Mouse (Mus musculus): ENCODE data around the gene Srsf2. TPM values are rescaled to one million over a fixed set of nuclear protein-coding genes. Genes with fewer than 3 reads are reported as not detected.

Srsf2 gene
- polyA plus RNA-seq, 1 experiment from 2014 or later = 403 TPM

DNA sequence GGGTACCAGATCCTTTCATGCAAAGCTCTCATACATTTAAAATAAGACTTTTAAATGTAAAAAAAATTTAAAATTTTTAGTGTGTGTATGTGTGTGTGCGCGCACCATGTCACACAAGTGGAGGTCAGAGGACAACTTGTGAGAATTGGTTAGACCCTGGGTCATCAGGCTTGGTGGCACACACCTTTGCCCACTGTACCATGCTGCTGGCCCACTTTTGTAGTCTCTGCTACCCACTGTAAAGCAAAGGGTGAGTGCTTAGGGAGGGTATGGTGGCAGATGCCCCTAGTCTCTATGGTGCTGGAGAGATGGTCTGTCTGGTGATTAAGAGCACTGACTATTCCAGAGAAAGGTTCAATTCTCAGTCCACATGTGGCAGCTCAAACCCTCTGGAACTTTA lies 29.6 kb downstream of the Srsf2 start:
- Histone ChIP-seq H3K27me3 (ENCODE audit: control insufficient read depth, insufficient read depth, low read length) (no peaks in the 10 kb centered on the region), H3K27ac (replicated peaks) (no peak overlapping the region), H3K36me3 (ENCODE audit: control insufficient read depth, insufficient read depth, low read length) (no peaks in the 10 kb centered on the region), H3K4me3 (ENCODE audit: low read depth, low read length) (no peak overlapping the region), H3K4me1 (replicated peaks; ENCODE audit: control insufficient read depth, insufficient read depth) (peaks cover 9% of the 10 kb centered on the region), H3K9ac (ENCODE audit: low read length) (no peak overlapping the region), H3K9me3 (ENCODE audit: control insufficient read depth, low read length) (no peaks in the 10 kb centered on the region), H3K4me2 (replicated peaks; ENCODE audit: low read depth) (no peak overlapping the region)
- TF ChIP-seq EP300 (optimal IDR thresholded peaks at IDR 0.05) = no peak
- TF ChIP-seq CTCF (IDR thresholded peaks at IDR 0.05; ENCODE audit: low read depth) = no peak
- 98% methylated on average over 2 of the region's 2 CpGs for WGBS
- ATAC-seq (ENCODE audit: low FRiP score, low TSS enrichment) (no peak), DNase-seq (ENCODE audit: low spot score) (no peak)

DNA sequence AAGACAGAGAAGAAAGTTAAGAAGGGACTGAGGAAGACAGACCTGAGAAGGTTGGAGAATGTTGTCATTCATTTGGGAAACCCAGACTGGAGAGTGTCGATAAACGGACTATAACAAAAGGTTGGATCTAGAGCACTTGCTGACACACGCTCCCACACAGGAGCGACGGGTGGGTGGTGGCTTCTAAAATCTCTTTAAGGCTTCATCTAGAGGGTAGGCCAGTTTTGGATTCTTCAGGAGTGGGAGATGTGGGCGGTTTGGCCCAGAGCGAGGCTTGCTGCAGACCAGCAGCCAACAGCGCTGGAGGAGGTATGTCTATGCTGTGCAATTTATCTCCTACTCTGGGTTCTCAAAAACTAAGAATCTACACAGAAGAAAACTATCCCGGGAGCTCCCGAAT lies 30.3 kb downstream of the Srsf2 start:
- H3K4me2 ChIP-seq (replicated peaks; ENCODE audit: low read depth) = no peak overlapping the region
- no peak for ATAC-seq (ENCODE audit: low FRiP score, low TSS enrichment)
- no peaks in the 10 kb centered on the region for H3K36me3 ChIP-seq (ENCODE audit: control insufficient read depth, insufficient read depth, low read length)
- peak overlapping the region; percentile 35 for H3K27ac ChIP-seq (replicated peaks)
- no peak overlapping the region for H3K4me3 ChIP-seq (ENCODE audit: low read depth, low read length)
- no peaks in the 10 kb centered on the region for H3K9me3 ChIP-seq (ENCODE audit: control insufficient read depth, low read length)
- H3K27me3 ChIP-seq (ENCODE audit: control insufficient read depth, insufficient read depth, low read length) = no peaks in the 10 kb centered on the region
- peaks cover 9% of the 10 kb centered on the region for H3K4me1 ChIP-seq (replicated peaks; ENCODE audit: control insufficient read depth, insufficient read depth)
- DNase-seq (ENCODE audit: low spot score) = no peak
- TF ChIP-seq EP300 (optimal IDR thresholded peaks at IDR 0.05) (no peak), CTCF (IDR thresholded peaks at IDR 0.05; ENCODE audit: low read depth) (no peak)
- H3K9ac ChIP-seq (ENCODE audit: low read length) = no peak overlapping the region
- 55% methylated on average over 10 of the region's 10 CpGs for WGBS

DNA sequence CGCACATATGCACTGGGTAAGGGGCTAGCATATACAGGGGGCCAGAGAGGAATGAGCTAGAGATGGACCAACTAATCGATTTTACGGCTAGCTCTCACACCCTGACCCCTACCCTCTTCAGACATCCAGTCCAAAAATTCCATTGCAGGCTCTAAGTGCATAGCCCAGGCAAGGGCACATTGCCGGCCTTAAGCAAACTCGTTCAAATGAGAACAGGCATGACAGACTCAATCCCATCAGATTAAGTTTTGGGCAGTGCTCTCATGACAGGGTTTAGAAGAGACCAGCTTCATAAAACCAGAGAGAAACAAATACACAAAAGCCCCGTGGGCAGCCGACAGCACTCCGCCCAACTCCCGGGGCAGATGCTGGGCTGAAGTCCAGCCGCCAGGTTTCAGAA lies 30.7 kb downstream of the Srsf2 start:
- H3K4me2 ChIP-seq (replicated peaks; ENCODE audit: low read depth) = no peak overlapping the region
- TF ChIP-seq CTCF (IDR thresholded peaks at IDR 0.05; ENCODE audit: low read depth) (no peak), EP300 (optimal IDR thresholded peaks at IDR 0.05) (no peak)
- no peaks in the 10 kb centered on the region for H3K9me3 ChIP-seq (ENCODE audit: control insufficient read depth, low read length)
- peak overlapping the region; percentile 35 for H3K27ac ChIP-seq (replicated peaks)
- no peaks in the 10 kb centered on the region for H3K36me3 ChIP-seq (ENCODE audit: control insufficient read depth, insufficient read depth, low read length)
- H3K27me3 ChIP-seq (ENCODE audit: control insufficient read depth, insufficient read depth, low read length) = no peaks in the 10 kb centered on the region
- H3K4me3 ChIP-seq (ENCODE audit: low read depth, low read length) = no peak overlapping the region
- H3K4me1 ChIP-seq (replicated peaks; ENCODE audit: control insufficient read depth, insufficient read depth) = peaks cover 9% of the 10 kb centered on the region
- no peak overlapping the region for H3K9ac ChIP-seq (ENCODE audit: low read length)
- DNase-seq (ENCODE audit: low spot score) = no peak
- no peak for ATAC-seq (ENCODE audit: low FRiP score, low TSS enrichment)
- WGBS = 40% methylated on average over 10 of the region's 10 CpGs

GRCm38 (mm10) chr11:116821057-116821940 lies 31.6 kb downstream of the Srsf2 start:
- no peaks in the 10 kb centered on the region for H3K36me3 ChIP-seq (ENCODE audit: control insufficient read depth, insufficient read depth, low read length)
- H3K27ac ChIP-seq (replicated peaks) = peak overlapping the region; percentile 61
- peak; percentile 14; the same call in 1 of the 2 replicates for ATAC-seq (ENCODE audit: low FRiP score, low TSS enrichment)
- 59% methylated on average over 13 of the region's 13 CpGs for WGBS
- DNase-seq (ENCODE audit: low spot score) = no peak
- no peak overlapping the region for H3K4me2 ChIP-seq (replicated peaks; ENCODE audit: low read depth)
- H3K4me3 ChIP-seq (ENCODE audit: low read depth, low read length) = no peak overlapping the region
- no peaks in the 10 kb centered on the region for H3K27me3 ChIP-seq (ENCODE audit: control insufficient read depth, insufficient read depth, low read length)
- H3K4me1 ChIP-seq (replicated peaks; ENCODE audit: control insufficient read depth, insufficient read depth) = peaks cover 5% of the 10 kb centered on the region
- no peaks in the 10 kb centered on the region for H3K9me3 ChIP-seq (ENCODE audit: control insufficient read depth, low read length)
- H3K9ac ChIP-seq (ENCODE audit: low read length) = 0 out of 2 replicates have a peak overlapping the region, but pooled peaks have one; percentile 18
- no peak for TF ChIP-seq EP300 (optimal IDR thresholded peaks at IDR 0.05)
- no peak for TF ChIP-seq CTCF (IDR thresholded peaks at IDR 0.05; ENCODE audit: low read depth)

DNA sequence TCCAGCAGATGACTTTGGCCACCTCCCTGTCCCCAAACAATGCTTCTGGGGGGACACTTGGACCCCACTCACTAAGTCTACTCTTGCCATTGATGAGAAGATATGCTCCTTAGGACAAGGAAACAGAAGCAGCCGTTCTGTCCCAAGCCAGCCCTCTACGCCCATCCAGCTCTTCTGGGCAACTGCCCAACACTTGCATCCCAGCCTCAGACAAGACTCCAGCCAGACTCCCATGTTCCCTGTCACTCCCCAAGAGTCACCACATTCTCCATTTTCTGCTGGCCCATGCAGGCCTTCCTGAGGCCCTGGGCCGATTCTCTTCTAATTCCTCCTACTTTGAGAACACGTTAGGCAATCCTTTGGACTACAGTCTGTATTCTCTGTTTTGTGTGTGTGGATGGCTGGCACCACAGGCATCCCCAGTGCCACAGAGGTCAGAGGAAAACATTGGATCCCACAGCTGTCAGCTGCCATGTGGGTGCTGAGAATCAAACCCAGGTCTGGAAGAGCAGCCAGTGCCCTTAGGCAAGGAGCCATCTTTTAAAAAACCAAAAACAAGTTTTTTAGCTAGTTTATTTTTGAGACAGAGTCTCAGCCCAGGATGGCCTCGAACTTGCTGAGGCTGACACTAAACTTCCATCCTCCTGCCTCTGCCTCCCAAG lies 32.8 kb downstream of the Srsf2 start:
- Histone ChIP-seq H3K9me3 (ENCODE audit: control insufficient read depth, low read length) (no peaks in the 10 kb centered on the region), H3K4me2 (replicated peaks; ENCODE audit: low read depth) (no peak overlapping the region), H3K9ac (ENCODE audit: low read length) (no peak overlapping the region), H3K27ac (replicated peaks) (no peak overlapping the region), H3K4me3 (ENCODE audit: low read depth, low read length) (no peak overlapping the region), H3K36me3 (ENCODE audit: control insufficient read depth, insufficient read depth, low read length) (no peaks in the 10 kb centered on the region), H3K4me1 (replicated peaks; ENCODE audit: control insufficient read depth, insufficient read depth) (peaks cover 5% of the 10 kb centered on the region), H3K27me3 (ENCODE audit: control insufficient read depth, insufficient read depth, low read length) (no peaks in the 10 kb centered on the region)
- TF ChIP-seq CTCF (IDR thresholded peaks at IDR 0.05; ENCODE audit: low read depth) (no peak), EP300 (optimal IDR thresholded peaks at IDR 0.05) (no peak)
- ATAC-seq (ENCODE audit: low FRiP score, low TSS enrichment) (no peak), DNase-seq (ENCODE audit: low spot score) (no peak)
- WGBS = 71% methylated on average over 5 of the region's 5 CpGs

GRCm38 (mm10) chr11:116818722-116819121 lies 34.2 kb downstream of the Srsf2 start:
- DNase-seq (ENCODE audit: low spot score) (peak; percentile 59), ATAC-seq (ENCODE audit: low FRiP score, low TSS enrichment) (peak; percentile 67)
- no peaks in the 10 kb centered on the region for H3K36me3 ChIP-seq (ENCODE audit: control insufficient read depth, insufficient read depth, low read length)
- TF ChIP-seq EP300 (optimal IDR thresholded peaks at IDR 0.05) = no peak
- no peak for TF ChIP-seq CTCF (IDR thresholded peaks at IDR 0.05; ENCODE audit: low read depth)
- H3K9me3 ChIP-seq (ENCODE audit: control insufficient read depth, low read length) = no peaks in the 10 kb centered on the region
- H3K4me2 ChIP-seq (replicated peaks; ENCODE audit: low read depth) = no peak overlapping the region
- 26% methylated on average over 8 of the region's 8 CpGs for WGBS
- H3K9ac ChIP-seq (ENCODE audit: low read length) = no peak overlapping the region
- H3K4me3 ChIP-seq (ENCODE audit: low read depth, low read length) = no peak overlapping the region
- H3K27me3 ChIP-seq (ENCODE audit: control insufficient read depth, insufficient read depth, low read length) = no peaks in the 10 kb centered on the region
- peaks cover 9% of the 10 kb centered on the region for H3K4me1 ChIP-seq (replicated peaks; ENCODE audit: control insufficient read depth, insufficient read depth)
- no peak overlapping the region for H3K27ac ChIP-seq (replicated peaks)
